Mouse (Mus musculus): ENCODE measurements around the gene Ahcyl2.

GRCm38 (mm10) chr6:29923501-29923900, 155.7 kb downstream of the Ahcyl2 start:
- no peak for TF ChIP-seq TAL1 (IDR thresholded peaks at IDR 0.05; ENCODE audit: low read length)
- TF ChIP-seq GATA1 (IDR thresholded peaks at IDR 0.05; ENCODE audit: low read length), result no peak

Data from erythroblast, embryonic 14.5 days (primary cell).